Mouse (Mus musculus) layer of hippocampus, adult 9-10 months (tissue): ENCODE measurements at regions not wholly inside any gene's neighbourhood (a gene's known extent, or its start where the extent isn't known, plus 50 kb on each side); places are given as distances from the start of the nearest gene placed in this dataset.

Experiments
- DNase-seq: peaks from one replicate; pipeline ENCODE4 v3.0.0; 2022; ENCODE audit warnings: low spot score

- no peak for DNase-seq
Measured at GRCm38 (mm10) chr10:97383881-97384280, 95.5 kb upstream of the Dcn start.

- no peak for DNase-seq
Measured at GRCm38 (mm10) chr10:97387196-97387876, 92.1 kb upstream of the Dcn start.

- no peak for DNase-seq
Measured at GRCm38 (mm10) chr10:97389647-97390590, 89.5 kb upstream of the Dcn start.

- DNase-seq = no peak
Measured at GRCm38 (mm10) chr10:97397062-97397771, 82.2 kb upstream of the Dcn start.

- no peak for DNase-seq
Measured at GRCm38 (mm10) chr10:97397896-97398295, 81.5 kb upstream of the Dcn start.

- no peak for DNase-seq
Measured at GRCm38 (mm10) chr10:97402524-97402923, 76.9 kb upstream of the Dcn start.

- DNase-seq = no peak
Measured at GRCm38 (mm10) chr10:97404076-97404787, 75.2 kb upstream of the Dcn start.

- no peak for DNase-seq
Measured at GRCm38 (mm10) chr10:97409181-97409581, 70.2 kb upstream of the Dcn start.

- no peak for DNase-seq
Measured at GRCm38 (mm10) chr10:97409909-97410308, 69.5 kb upstream of the Dcn start.

- DNase-seq = no peak
Measured at GRCm38 (mm10) chr10:97422579-97422978, 56.8 kb upstream of the Dcn start.

- no peak for DNase-seq
Measured at GRCm38 (mm10) chr10:97423039-97423700, 56.2 kb upstream of the Dcn start.
